Mouse (Mus musculus) lung, embryonic 14.5 days (tissue): ENCODE measurements around the gene Rgs14. TPM values are rescaled to one million over a fixed set of nuclear protein-coding genes. Genes with fewer than 3 reads are reported as not detected.

Experiments used
- ATAC-seq: fragments of 200-750 bp; cut with Nextera tagmentation; 2 replicates; pipeline ENCODE4 v1.8.0; 2017; ENCODE audit warnings: mild to moderate bottlenecking, moderate TSS enrichment, moderate library complexity; ENCODE audit not compliant: insufficient read depth
- DNase-seq: peaks from one replicate; pipeline ENCODE4 v3.0.0-alpha.2; 2015
- H3K27ac ChIP-seq: fragments of 300-500 bp; sonication (generic); 2 replicates; pipeline ENCODE4 v1.5.1; 2014; ENCODE audit warnings: low read depth, mild to moderate bottlenecking, moderate library complexity
- H3K27me3 ChIP-seq: fragments of 300-500 bp; sonication (generic); 2 replicates; pipeline ENCODE4 v1.6.1; 2014; ENCODE audit warnings: low read length, control low read depth; ENCODE audit not compliant: insufficient read depth
- H3K36me3 ChIP-seq: fragments of 300-500 bp; sonication (generic); 2 replicates; pipeline ENCODE4 v1.6.1; 2014; ENCODE audit warnings: control low read depth; ENCODE audit not compliant: insufficient read depth
- H3K4me1 ChIP-seq: fragments of 300-500 bp; sonication (generic); 2 replicates; pipeline ENCODE4 v1.6.1; 2014; ENCODE audit warnings: antibody characterized with exemption, control low read depth; ENCODE audit not compliant: insufficient read depth
- H3K4me2 ChIP-seq: fragments of 300-500 bp; sonication (generic); 2 replicates; pipeline ENCODE4 v1.6.1; 2014; ENCODE audit warnings: mild to moderate bottlenecking
- H3K4me3 ChIP-seq: fragments of 300-500 bp; sonication (generic); 2 replicates; pipeline ENCODE4 v1.5.1; 2014; ENCODE audit warnings: low read depth, low read length
- H3K9ac ChIP-seq: fragments of 300-500 bp; sonication (generic); 2 replicates; pipeline ENCODE4 v1.6.1; 2014
- H3K9me3 ChIP-seq: fragments of 300-500 bp; sonication (generic); 2 replicates; pipeline ENCODE4 v1.6.1; 2016; ENCODE audit warnings: low read depth, low read length, control low read depth
- CTCF ChIP-seq: IDR thresholded peaks from 2 replicates; pipeline ENCODE4 v1.5.1; 2016; ENCODE audit warnings: antibody characterized with exemption, low read depth
- WGBS: fragments of 180-500 bp; shearing (Covaris S2); extraction: QIAGEN DNeasy Blood & Tissue Kit; methylation state at CpG from one replicate; pipeline ENCODE4 v1.1.7; 2014; 5-methylcytosine and 5-hydroxymethylcytosine counted together
- polyA plus RNA-seq: library from polyadenylated mRNA; unstranded; fragments of >200 nt; fragmentation: Nextera tagmentation; extraction: Ambion mirVana; gene quantifications from 2 replicates; pipeline ENCODE4 v1.2.1, GENCODE M21; 2014

Gene Rgs14
- polyA plus RNA-seq, 1 experiment from 2014 or later, result 1.0 TPM

- H3K27ac ChIP-seq, result no peak overlapping the region
Observed at GRCm38 (mm10) chr13:55346745-55347144, 22.8 kb upstream of the Rgs14 start.

GRCm38 (mm10) chr13:55361145-55361544 lies 8.4 kb upstream of the Rgs14 start:
- H3K4me2 ChIP-seq, result peak overlapping the region; percentile 84
- no peak overlapping the region for H3K27ac ChIP-seq
- H3K36me3 ChIP-seq, result peaks cover 47% of the 10 kb centered on the region; the same call in 1 of the 2 replicates
- no peak for TF ChIP-seq CTCF
- H3K4me1 ChIP-seq, result peaks cover 6% of the 10 kb centered on the region
- H3K4me3 ChIP-seq, result peak overlapping the region; percentile 99
- H3K27me3 ChIP-seq, result no peaks in the 10 kb centered on the region
- H3K9ac ChIP-seq, result peak overlapping the region; percentile 95
- H3K9me3 ChIP-seq, result no peaks in the 10 kb centered on the region
- DNase-seq (no peak), ATAC-seq (no peak)

More at GRCm38 (mm10) chr13:55346745-55347144, 22.8 kb upstream of the Rgs14 start:
- H3K4me2 ChIP-seq, result no peak overlapping the region
- ATAC-seq (no peak), DNase-seq (peak; percentile 17)
- no peak for TF ChIP-seq CTCF
- H3K9ac ChIP-seq, result no peak overlapping the region
- H3K27me3 ChIP-seq, result no peaks in the 10 kb centered on the region
- no peaks in the 10 kb centered on the region for H3K4me1 ChIP-seq
- no peak overlapping the region for H3K4me3 ChIP-seq
- no peaks in the 10 kb centered on the region for H3K9me3 ChIP-seq
- peaks cover 77% of the 10 kb centered on the region for H3K36me3 ChIP-seq
- 73% methylated on average over 11 of the region's 11 CpGs for WGBS

- H3K4me1 ChIP-seq, result peaks cover 6% of the 10 kb centered on the region
- H3K36me3 ChIP-seq, result peaks cover 39% of the 10 kb centered on the region; the same call in 1 of the 2 replicates
- H3K27ac ChIP-seq, result peak overlapping the region; percentile 96
- peak; percentile 33 for ATAC-seq
- peak overlapping the region; percentile 95 for H3K9ac ChIP-seq
- peak; percentile 19 for DNase-seq
- H3K4me3 ChIP-seq, result peak overlapping the region; percentile 99
- H3K9me3 ChIP-seq, result no peaks in the 10 kb centered on the region
- H3K4me2 ChIP-seq, result peak overlapping the region; percentile 84
- TF ChIP-seq CTCF, result no peak
- WGBS, result under 1% methylated on average over 32 of the region's 32 CpGs
- no peaks in the 10 kb centered on the region for H3K27me3 ChIP-seq
Observed at GRCm38 (mm10) chr13:55361974-55362452, 7.5 kb upstream of the Rgs14 start.

- Histone ChIP-seq H3K27me3 (no peaks in the 10 kb centered on the region), H3K27ac (peak within 1 kb of the TSS; percentile 96), H3K4me1 (peaks cover 6% of the 10 kb centered on the region), H3K4me2 (peak within 1 kb of the TSS; percentile 84), H3K36me3 (peaks cover 34% of the 10 kb centered on the region; the same call in 1 of the 2 replicates), H3K4me3 (peak within 1 kb of the TSS; percentile 99), H3K9ac (peak within 1 kb of the TSS; percentile 95), H3K9me3 (no peaks in the 10 kb centered on the region)
- ATAC-seq, result peak; percentile 99
- DNase-seq, result peak; percentile 98
- 0% methylated on average over 35 of the region's 35 CpGs for WGBS
- no peak for TF ChIP-seq CTCF
Observed at GRCm38 (mm10) chr13:55362453-55363060, 7.0 kb upstream of the Rgs14 start, which contains the start of gene Lman2. Gene Lman2 (minus strand): TSS chr13:55362783.

GRCm38 (mm10) chr13:55368401-55368800 lies 1.1 kb upstream of the Rgs14 start:
- no peak overlapping the region for H3K27ac ChIP-seq
- H3K4me3 ChIP-seq, result no peak overlapping the region
- no peak for DNase-seq
- no peak for ATAC-seq
- H3K4me1 ChIP-seq, result no peaks in the 10 kb centered on the region
- H3K4me2 ChIP-seq, result no peak overlapping the region
- no peak for TF ChIP-seq CTCF
- H3K36me3 ChIP-seq, result no peaks in the 10 kb centered on the region
- no peak overlapping the region for H3K9ac ChIP-seq
- no peaks in the 10 kb centered on the region for H3K27me3 ChIP-seq
- no peaks in the 10 kb centered on the region for H3K9me3 ChIP-seq
- WGBS, result 64% methylated on average over 7 of the region's 7 CpGs

- Histone ChIP-seq H3K4me1 (no peaks in the 10 kb centered on the region), H3K4me2 (0 out of 2 replicates have a peak overlapping the region, but pooled peaks have one; percentile 18), H3K27ac (no peak overlapping the region), H3K9me3 (no peaks in the 10 kb centered on the region), H3K27me3 (no peaks in the 10 kb centered on the region), H3K4me3 (no peak overlapping the region), H3K9ac (no peak overlapping the region; the same call in 1 of the 2 replicates), H3K36me3 (no peaks in the 10 kb centered on the region)
- WGBS, result 44% methylated on average over 3 of the region's 3 CpGs
- DNase-seq (no peak), ATAC-seq (no peak)
- TF ChIP-seq CTCF, result no peak
Observed at GRCm38 (mm10) chr13:55370234-55370633, 702 bp downstream of the Rgs14 start.

GRCm38 (mm10) chr13:55371007-55371681 lies 1.6 kb downstream of the Rgs14 start:
- Histone ChIP-seq H3K9ac (no peak overlapping the region), H3K4me1 (no peaks in the 10 kb centered on the region), H3K27me3 (no peaks in the 10 kb centered on the region), H3K36me3 (no peaks in the 10 kb centered on the region), H3K27ac (no peak overlapping the region), H3K9me3 (no peaks in the 10 kb centered on the region), H3K4me2 (no peak overlapping the region), H3K4me3 (no peak overlapping the region)
- WGBS, result 66% methylated on average over 8 of the region's 8 CpGs
- DNase-seq (no peak), ATAC-seq (no peak)
- TF ChIP-seq CTCF, result no peak
